Mouse (Mus musculus) gastrocnemius, postnatal 25 days (tissue): ENCODE measurements around the gene Olfr23. TPM values are rescaled to one million over a fixed set of nuclear protein-coding genes. Genes with fewer than 3 reads are reported as not detected.
"Not testable (repeated sequence)": the region's sequence is repeated elsewhere in the genome, so short reads cannot be mapped to it uniquely, and the experiment has no call there.

Experiments used
- DNase-seq: peaks from one replicate; pipeline ENCODE4 v3.0.0; 2022
- long read RNA-seq, 2 experiments: library from polyadenylated mRNA; stranded (forward); transcript quantifications; one replicate each; pipeline ENCODE4 v2.0.0; 2021
- total RNA-seq, 2 experiments: library from RNA; stranded (reverse); gene quantifications; 1 replicate in 1 of 2; 2 replicates in 1 of 2; pipeline ENCODE4 v1.2.3; 2021

The Olfr23 gene
- total RNA-seq = not detected
- long read RNA-seq, experiment 1 = 0 reads
- long read RNA-seq, experiment 2 = 0 reads

- DNase-seq = no peak
Observed at GRCm38 (mm10) chr11:73936377-73936776, at the start of gene Olfr23. TSS of gene Olfr23 (plus strand) at chr11:73936677.

GRCm38 (mm10) chr11:73890671-73891070, 45.8 kb upstream of the Olfr23 start, which contains the start of gene Olfr394:
TSS of gene Olfr394 (minus strand) at chr11:73890771.
- DNase-seq = no peak

DNA sequence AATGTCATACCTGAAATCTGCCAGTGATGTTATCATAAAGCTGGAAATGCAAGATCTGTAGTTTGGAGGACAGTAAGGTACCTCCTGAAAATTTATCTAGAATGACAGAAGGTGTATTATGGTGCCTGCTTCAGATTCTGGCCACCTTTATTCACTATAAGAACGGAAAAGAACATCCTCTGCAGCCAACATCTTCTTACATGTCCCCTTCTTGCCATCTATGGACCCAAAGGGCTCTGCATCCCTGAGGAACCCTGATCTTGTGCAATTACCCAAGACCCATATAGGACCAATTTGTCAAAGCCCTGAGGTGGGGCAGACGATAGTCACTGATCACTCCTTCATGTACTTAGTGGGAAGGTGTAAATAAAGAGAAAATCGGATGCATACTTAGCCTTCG, 27.3 kb upstream of the Olfr23 start, which contains the start of gene Olfr395:
Gene Olfr395, minus strand, starts transcription at position 101 of the 400 bp plus-strand sequence.
- DNase-seq = not testable (repeated sequence)

DNA sequence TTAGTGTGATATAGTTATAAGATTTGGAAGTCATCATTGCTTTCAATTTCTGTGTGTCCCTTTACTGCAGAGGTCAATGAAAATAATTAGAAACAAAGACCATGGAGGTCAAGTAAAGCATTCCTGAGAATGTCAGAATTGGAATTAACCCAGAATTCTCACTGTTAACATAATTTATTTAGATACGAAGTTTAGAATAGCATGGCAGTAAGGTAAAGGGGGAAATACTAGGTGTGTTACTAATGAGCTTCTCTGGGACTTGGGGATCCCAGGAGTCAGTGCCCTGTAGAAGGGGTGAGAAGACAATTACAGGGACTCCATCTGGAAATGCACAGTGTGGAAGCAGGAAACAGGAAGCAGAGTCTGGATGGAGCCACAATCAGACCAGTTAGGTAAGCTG, 24.0 kb downstream of the Olfr23 start, which contains the start of gene Olfr397:
Gene Olfr397, plus strand, starts transcription at position 301 of the 400 bp plus-strand sequence.
- DNase-seq = no peak

GRCm38 (mm10) chr11:73990307-73990706, 53.8 kb downstream of the Olfr23 start, which contains the start of gene Olfr398:
TSS of gene Olfr398 (minus strand) at chr11:73990407.
- no peak for DNase-seq

Other genes with a start within 250 kb of the Olfr23 start
- not detected for gene Zfp735, start 247.9 kb upstream of the Olfr23 start, total RNA-seq
- not detected for gene Olfr389, start 156.0 kb upstream of the Olfr23 start, total RNA-seq
- gene Olfr390, start 153.7 kb upstream of the Olfr23 start, total RNA-seq = not detected
- not detected for gene Olfr391-ps, start 133.6 kb upstream of the Olfr23 start, total RNA-seq
- gene Olfr392, start 119.6 kb upstream of the Olfr23 start, total RNA-seq = not detected
- not detected for gene Olfr393, start 85.2 kb upstream of the Olfr23 start, total RNA-seq
- not detected for gene Olfr394, start 45.9 kb upstream of the Olfr23 start, total RNA-seq
- not detected for gene Olfr395, start 27.4 kb upstream of the Olfr23 start, total RNA-seq
- gene Olfr397, start 24.1 kb downstream of the Olfr23 start, total RNA-seq = not detected
- not detected for gene Olfr398, start 53.7 kb downstream of the Olfr23 start, total RNA-seq
- not detected for gene Olfr139, start 119.9 kb downstream of the Olfr23 start, total RNA-seq
- gene Olfr399, start 119.9 kb downstream of the Olfr23 start, total RNA-seq = not detected
- not detected for gene Zfp616, start 133.3 kb downstream of the Olfr23 start, total RNA-seq
- gene Olfr401, start 177.0 kb downstream of the Olfr23 start, total RNA-seq = not detected
- gene Olfr402, start 216.9 kb downstream of the Olfr23 start, total RNA-seq = not detected
- gene Olfr403, start 249.6 kb downstream of the Olfr23 start, total RNA-seq = not detected